ENCODE assay signal across 7 mouse cellular contexts in the genomic region with DNA sequence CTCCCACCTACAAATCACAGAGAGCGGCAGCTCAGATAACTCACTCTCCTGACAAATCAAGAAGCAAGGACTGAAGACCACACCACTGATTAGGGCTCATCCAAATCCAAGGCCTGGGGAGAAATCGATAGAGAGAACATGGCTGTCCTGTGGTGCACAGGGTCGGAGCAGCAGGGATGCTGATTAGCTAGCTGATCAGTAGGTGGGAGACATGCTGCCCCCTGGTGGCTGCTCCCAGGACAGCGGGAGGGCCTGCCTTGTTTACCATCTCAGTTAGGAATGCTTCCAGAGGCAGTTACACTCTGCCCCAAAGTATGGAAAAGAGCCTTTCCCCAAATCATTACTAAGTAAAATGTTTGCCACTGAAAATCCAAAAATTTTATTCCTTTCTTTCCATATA.
DNase-seq lines count a peak whose midpoint lies in the region; ATAC-seq and TF ChIP-seq lines count a peak whose summit lies in the region.

No protein-coding gene starts in this region.

- H3K27ac ChIP-seq in forebrain, embryonic 12.5 days: no peak overlapping the region
- no peak overlapping the region for H3K27ac ChIP-seq in midbrain, embryonic 12.5 days (replicated peaks)
- H3K27ac ChIP-seq in spleen, adult 2 months (ENCODE audit: insufficient read depth, low read length): no peak overlapping the region

- no peak overlapping the region for H3K9ac ChIP-seq in forebrain, embryonic 12.5 days
- no peak overlapping the region for H3K9ac ChIP-seq in midbrain, embryonic 12.5 days (replicated peaks)

- WGBS in forebrain, embryonic 12.5 days: 24% methylated on average over 4 of the region's 4 CpGs
- 22% methylated on average over 4 of the region's 4 CpGs for WGBS in midbrain, embryonic 12.5 days
- WGBS in spleen, adult 2 months: 34% methylated on average over 4 of the region's 4 CpGs

- no peak for TF ChIP-seq POLR2A in spleen, adult 2 months (IDR thresholded peaks at IDR 0.05; ENCODE audit: low read depth, low read length)

- H3K36me3 ChIP-seq in forebrain, embryonic 12.5 days (replicated peaks): no peaks in the 10 kb centered on the region
- no peaks in the 10 kb centered on the region for H3K36me3 ChIP-seq in midbrain, embryonic 12.5 days
- no peaks in the 10 kb centered on the region for H3K36me3 ChIP-seq in spleen, adult 2 months (ENCODE audit: control insufficient read depth, insufficient read depth, low read length)

- TF ChIP-seq CTCF in spleen, adult 2 months (IDR thresholded peaks at IDR 0.05; ENCODE audit: extremely low read depth, insufficient read depth, insufficient read length, insufficient replicate concordance): peak; percentile 86

- H3K4me2 ChIP-seq in forebrain, embryonic 12.5 days: no peak overlapping the region
- no peak overlapping the region for H3K4me2 ChIP-seq in midbrain, embryonic 12.5 days (replicated peaks)

- peak; percentile 84 for DNase-seq in NIH3T3 (ENCODE audit: low read depth)
- DNase-seq in c-Kit-negative CD71-positive TER-119-positive erythroid progenitor cells, embryonic 14.5 days (ENCODE audit: low read depth, low spot score): peak; percentile 36
- DNase-seq in heart, postnatal 4 days: peak; percentile 88
- DNase-seq in left cerebral cortex, adult 11 months (ENCODE audit: low spot score): peak; percentile 47
- peak in 1 of 2 experiments; percentile 49 for DNase-seq in spleen, adult 2 months (ENCODE audit: low read depth in 1 of 2, low spot score in 2 of 2)

- no peaks in the 10 kb centered on the region for H3K27me3 ChIP-seq in forebrain, embryonic 12.5 days
- H3K27me3 ChIP-seq in midbrain, embryonic 12.5 days: 0 out of 2 replicates have a peak, but pooled peaks cover 4% of the 10 kb centered on the region
- H3K27me3 ChIP-seq in spleen, adult 2 months (ENCODE audit: control insufficient read depth, insufficient read depth, low read length): no peaks in the 10 kb centered on the region

- no peak overlapping the region for H3K4me3 ChIP-seq in forebrain, embryonic 12.5 days (replicated peaks)
- no peak overlapping the region for H3K4me3 ChIP-seq in midbrain, embryonic 12.5 days
- H3K4me3 ChIP-seq in spleen, adult 2 months (ENCODE audit: extremely low read depth, insufficient read depth, insufficient read length): no peak overlapping the region

- no peaks in the 10 kb centered on the region for H3K9me3 ChIP-seq in forebrain, embryonic 12.5 days
- H3K9me3 ChIP-seq in midbrain, embryonic 12.5 days: no peaks in the 10 kb centered on the region

- no peaks in the 10 kb centered on the region; the same call in 1 of the 2 replicates for H3K4me1 ChIP-seq in forebrain, embryonic 12.5 days
- no peaks in the 10 kb centered on the region for H3K4me1 ChIP-seq in midbrain, embryonic 12.5 days
- H3K4me1 ChIP-seq in spleen, adult 2 months (ENCODE audit: control insufficient read depth, insufficient read depth, insufficient read length): no peaks in the 10 kb centered on the region

- ATAC-seq in forebrain, embryonic 12.5 days (ENCODE audit: low FRiP score): peak; percentile 67
- ATAC-seq in midbrain, embryonic 12.5 days (ENCODE audit: low FRiP score, low read depth): 0 out of 2 replicates have a peak, but pooled peaks have one; percentile 34
